Mouse (Mus musculus) kidney, adult 8-10 months (tissue): ENCODE measurements around the gene Zfp534.
"Not testable (repeated sequence)": the region's sequence is repeated elsewhere in the genome, so short reads cannot be mapped to it uniquely, and the experiment has no call there.

Experiments used
- DNase-seq, 2 experiments: peaks; one replicate each; pipeline ENCODE4 v3.0.0; 2022

Gene Zfp534

GRCm38 (mm10) chr4:147702453-147702852 is at the start of gene Zfp534:
Zfp534 (minus strand) TSS chr4:147702553.
- not testable (repeated sequence) for DNase-seq

GRCm38 (mm10) chr4:147746255-147746654 is 43.9 kb upstream of the Zfp534 start:
- DNase-seq: not testable (repeated sequence)

GRCm38 (mm10) chr4:147738636-147739369 is 36.5 kb upstream of the Zfp534 start:
- not testable (repeated sequence) for DNase-seq

GRCm38 (mm10) chr4:147655245-147655644 is 47.1 kb downstream of the Zfp534 start:
- DNase-seq: not testable (repeated sequence)

- not testable (repeated sequence) for DNase-seq
Observed at GRCm38 (mm10) chr4:147647407-147647806, 54.9 kb downstream of the Zfp534 start.

- DNase-seq: not testable (repeated sequence)
Observed at GRCm38 (mm10) chr4:147642413-147642812, 59.9 kb downstream of the Zfp534 start, which contains the start of gene Zfp979. Zfp979 (minus strand) TSS chr4:147642513.

- not testable (repeated sequence) for DNase-seq
Observed at GRCm38 (mm10) chr4:147641932-147642331, 60.4 kb downstream of the Zfp534 start.

GRCm38 (mm10) chr4:147633818-147634262 is 68.5 kb downstream of the Zfp534 start:
- not testable (repeated sequence) for DNase-seq
